Mouse (Mus musculus): ENCODE measurements around the gene Oas2.

GRCm38 (mm10) chr5:120698801-120699391 lies 50.8 kb downstream of the Oas2 start:
- TF ChIP-seq CTCF (IDR thresholded peaks at IDR 0.05; ENCODE audit: low read depth, low read length) (no peak), GATA1 (IDR thresholded peaks at IDR 0.05; ENCODE audit: borderline replicate concordance, low read length) (no peak)

Data from G1E (cell line).